Mouse (Mus musculus) yolk sac, embryonic 10.5 days (tissue): ENCODE data around the gene Midn.

Experiments used
- DNase-seq: peaks from one replicate; pipeline ENCODE4 v3.0.0-alpha.2; 2017; ENCODE audit warnings: low spot score

The Midn gene

DNA sequence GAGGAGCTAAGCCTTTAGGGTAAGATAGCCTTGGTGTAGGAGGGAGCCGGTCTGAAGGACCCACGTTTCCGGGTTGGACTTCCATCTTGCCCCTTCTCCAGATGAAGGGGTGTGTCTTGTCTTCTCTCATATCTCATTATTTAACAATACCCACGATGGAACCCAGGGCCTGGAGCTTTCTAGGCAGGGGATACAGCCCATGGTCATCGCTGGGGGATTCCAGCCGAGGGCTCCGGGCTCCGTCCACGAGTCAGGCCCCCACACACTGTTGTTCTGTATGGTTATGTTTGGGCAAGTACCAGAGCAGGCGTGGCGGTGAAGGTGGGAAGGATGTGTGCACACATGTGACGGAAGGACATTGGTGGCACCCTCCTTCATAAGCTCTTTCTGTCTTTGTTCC, 3.9 kb upstream of the Midn start:
- DNase-seq, result no peak

DNA sequence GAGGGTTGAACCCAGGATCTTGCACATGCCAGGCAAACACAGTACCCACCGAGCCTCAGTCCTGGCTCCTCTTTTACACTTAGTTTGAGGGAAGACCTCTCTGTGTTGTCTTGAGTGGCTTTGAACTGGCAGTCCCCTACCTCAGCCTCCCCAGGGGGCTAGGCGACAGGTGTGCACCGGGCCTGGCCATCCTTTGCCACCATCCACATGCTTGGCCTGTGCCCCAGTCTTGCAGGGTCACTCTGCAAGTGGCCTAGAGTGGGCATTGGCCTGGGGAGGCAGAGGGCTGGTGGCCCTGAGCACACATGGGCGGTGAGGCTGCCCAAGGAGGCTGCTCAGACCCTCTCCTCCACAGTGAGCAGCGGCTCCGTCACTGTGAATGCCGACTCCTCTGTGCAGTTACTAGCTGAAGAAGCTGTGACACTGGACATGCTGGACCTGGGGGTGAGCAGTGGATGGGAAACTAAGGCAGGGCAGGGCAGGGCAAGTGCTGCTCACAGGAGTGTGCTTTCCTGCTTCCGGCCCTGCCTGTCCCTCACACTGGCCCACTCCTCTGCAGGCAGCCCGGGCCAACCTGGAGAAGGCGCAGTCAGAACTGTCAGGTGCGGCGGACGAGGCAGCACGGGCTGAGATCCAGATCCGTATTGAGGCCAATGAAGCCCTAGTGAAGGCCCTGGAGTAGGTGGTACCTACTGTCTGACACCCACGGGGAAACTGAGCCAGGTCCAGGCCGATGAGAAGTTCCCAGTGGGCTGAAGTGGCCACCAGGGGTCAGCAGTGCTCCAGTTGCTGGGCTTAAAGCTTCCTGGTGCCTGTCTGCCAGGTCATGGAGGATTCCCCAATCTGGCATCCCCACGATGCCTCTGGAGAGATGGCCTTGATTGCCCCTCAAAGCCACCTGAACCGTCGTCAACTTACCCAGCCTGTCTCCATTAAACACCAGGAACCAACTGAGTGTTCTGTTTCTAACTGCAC, 2.9 kb upstream of the Midn start:
- no peak for DNase-seq

GRCm38 (mm10) chr10:80145896-80146295, 2.2 kb upstream of the Midn start:
- no peak for DNase-seq

DNA sequence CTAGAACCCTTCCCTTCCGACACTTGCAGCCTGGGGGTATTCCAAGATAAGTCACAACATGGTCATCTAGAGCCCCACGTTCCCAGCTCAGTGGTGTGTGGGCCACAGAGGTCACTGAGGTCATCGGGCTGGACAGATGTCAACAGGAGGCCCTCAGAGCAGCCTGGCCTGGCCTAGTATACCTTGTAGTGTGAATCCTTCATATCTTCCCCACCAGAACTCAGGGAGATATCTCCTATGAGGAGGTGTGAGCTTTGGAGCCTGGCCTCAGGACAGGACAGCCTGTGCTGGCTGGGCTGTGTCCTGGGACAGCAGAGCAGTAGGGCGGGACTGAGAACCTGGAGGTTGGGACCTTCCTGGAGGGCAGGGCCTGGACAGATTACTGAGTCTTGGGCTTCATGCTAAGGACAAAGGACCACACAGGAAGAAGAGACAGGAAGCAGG, 1.5 kb upstream of the Midn start:
- no peak for DNase-seq

DNA sequence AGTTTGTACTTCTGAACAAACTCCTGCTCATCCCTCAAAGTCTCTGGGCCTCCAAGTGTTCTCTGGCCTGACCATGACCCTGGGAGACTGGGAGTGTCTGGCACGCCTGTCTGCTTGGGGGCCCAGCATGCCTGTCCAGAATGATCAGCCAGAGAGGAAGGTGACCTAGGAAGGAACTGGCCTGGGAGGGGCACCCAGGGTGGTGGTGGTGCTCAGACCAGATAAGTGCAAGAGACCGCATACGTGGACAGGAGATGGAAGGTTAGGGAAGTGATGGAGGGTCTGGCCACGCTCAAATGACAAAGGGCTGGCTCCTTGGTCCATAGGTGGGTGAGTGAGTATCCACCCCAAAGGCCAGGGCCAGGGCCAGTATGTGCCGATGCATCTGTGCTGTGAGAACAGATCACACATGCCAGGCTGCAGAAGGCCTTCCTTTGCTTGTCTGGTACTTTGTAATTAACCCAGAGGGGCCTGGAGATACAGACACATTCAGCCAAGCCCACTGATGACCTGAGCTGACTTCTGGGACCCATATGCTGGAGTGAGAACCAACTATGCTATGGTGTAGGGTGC, 840 bp upstream of the Midn start:
- no peak for DNase-seq

GRCm38 (mm10) chr10:80148610-80149290, 678 bp downstream of the Midn start:
- DNase-seq, result peak; percentile 94

GRCm38 (mm10) chr10:80149291-80150225, 1.5 kb downstream of the Midn start:
- DNase-seq, result peak; percentile 99

GRCm38 (mm10) chr10:80150226-80151210, 2.4 kb downstream of the Midn start:
- peak; percentile 82 for DNase-seq

GRCm38 (mm10) chr10:80151211-80152034, 3.4 kb downstream of the Midn start:
- peak; percentile 71 for DNase-seq

GRCm38 (mm10) chr10:80152071-80152872, 4.2 kb downstream of the Midn start:
- DNase-seq, result no peak

DNA sequence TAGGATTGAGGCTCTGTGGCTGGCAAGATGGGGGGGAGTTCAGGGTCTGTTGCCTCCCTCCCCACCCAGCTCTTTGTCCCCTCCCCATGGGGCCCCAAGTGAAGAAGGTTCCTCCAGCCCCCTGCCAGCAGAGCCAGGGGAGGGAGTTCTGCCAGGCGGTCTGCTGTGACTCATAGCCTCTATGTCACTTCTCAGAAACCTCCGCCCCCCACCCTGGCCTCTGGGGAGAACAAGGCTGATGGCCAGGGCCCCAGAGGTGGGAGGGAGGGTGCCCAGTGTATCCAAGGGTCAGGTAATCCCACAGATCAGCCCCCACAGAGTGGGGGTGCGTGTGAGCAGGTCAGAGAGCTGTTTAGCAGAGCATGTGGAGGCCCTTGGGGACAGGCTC, 4.8 kb downstream of the Midn start:
- DNase-seq, result peak; percentile 72

GRCm38 (mm10) chr10:80153713-80154112, 5.6 kb downstream of the Midn start:
- no peak for DNase-seq

GRCm38 (mm10) chr10:80154384-80154783, 6.3 kb downstream of the Midn start:
- no peak for DNase-seq

DNA sequence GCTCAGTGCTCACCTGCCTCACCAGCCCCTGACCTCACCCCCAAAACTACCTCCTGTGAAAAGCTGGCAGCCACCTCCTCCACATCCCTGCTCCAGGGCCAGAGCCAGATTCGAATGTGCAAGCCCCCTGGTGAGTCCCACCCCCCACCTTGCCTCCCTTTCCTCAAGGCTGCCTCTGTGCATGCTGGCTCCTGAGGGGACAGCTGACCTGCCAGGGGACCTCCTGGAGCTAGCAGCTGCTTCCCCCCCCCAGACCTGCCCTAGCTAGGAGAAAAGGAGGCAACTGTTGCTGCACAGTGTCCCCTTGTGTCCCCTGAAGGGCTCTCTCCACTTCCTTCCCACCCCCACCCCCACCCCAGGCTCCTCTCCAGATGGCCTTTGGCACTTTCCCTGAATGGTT, 7.2 kb downstream of the Midn start:
- no peak for DNase-seq

- DNase-seq, result no peak
Measured at GRCm38 (mm10) chr10:80156002-80156751, 8.1 kb downstream of the Midn start.

- DNase-seq, result no peak
Measured at GRCm38 (mm10) chr10:80156752-80157053, 8.6 kb downstream of the Midn start.

DNA sequence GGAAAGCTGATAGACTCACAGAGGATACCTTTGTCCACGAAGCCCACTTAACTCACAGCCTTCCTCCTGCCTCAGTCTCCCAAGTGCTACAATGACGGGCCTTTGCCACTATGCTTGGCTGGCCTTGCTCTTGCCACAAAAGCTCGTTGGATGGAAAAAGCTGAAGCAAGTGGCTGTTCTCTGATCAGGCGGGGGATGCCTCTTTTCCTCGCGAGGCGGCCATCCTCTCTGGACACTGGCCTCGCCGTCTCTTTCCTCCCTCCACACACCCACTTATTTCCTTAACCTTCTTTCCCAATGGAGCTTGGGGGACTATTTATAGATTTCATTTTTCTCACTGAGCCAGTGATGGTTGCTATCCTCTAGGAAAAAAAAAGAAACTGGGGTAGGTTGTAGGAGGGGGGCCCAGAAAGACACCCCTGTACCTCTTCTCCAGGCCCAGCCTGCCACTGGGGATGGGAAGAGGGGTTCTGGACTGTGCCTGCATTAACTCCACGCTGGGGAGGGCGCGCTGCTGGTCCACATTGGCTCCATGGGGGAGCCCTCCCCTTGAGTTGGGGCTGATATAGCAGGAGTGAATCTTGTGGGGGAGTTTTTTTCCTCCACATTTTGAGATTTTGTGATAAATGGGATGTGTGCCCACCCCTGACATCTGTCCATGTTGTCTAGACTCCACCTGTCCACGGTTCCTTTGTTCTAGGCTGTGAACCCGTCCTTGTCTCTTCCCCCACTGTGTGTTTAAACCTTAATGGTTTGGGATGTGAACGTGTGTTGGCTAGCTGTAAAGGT, 9.3 kb downstream of the Midn start:
- no peak for DNase-seq
